Mouse (Mus musculus): Measurements from ENCODE around the gene Myo5a. TPM values are rescaled to one million over a fixed set of nuclear protein-coding genes. Genes with fewer than 3 reads are reported as not detected.
A peak's percentile ranks its signal among the peaks of the same experiment; 100 is the strongest.

Gene Myo5a
- polyA plus RNA-seq, 1 experiment from 2014 or later = 1.6 TPM

- Histone ChIP-seq H3K36me3 (ENCODE audit: control insufficient read depth, insufficient read depth) (no peaks in the 10 kb centered on the region), H3K4me2 (ENCODE audit: low read depth, low read length) (no peak overlapping the region), H3K4me3 (ENCODE audit: low read depth, low read length) (no peak overlapping the region), H3K4me1 (ENCODE audit: control insufficient read depth, low read depth, low read length) (no peaks in the 10 kb centered on the region), H3K27ac (ENCODE audit: low read length) (no peak overlapping the region), H3K9me3 (replicated peaks; ENCODE audit: control insufficient read depth, low read length) (no peaks in the 10 kb centered on the region), H3K9ac (ENCODE audit: low read depth, low read length) (no peak overlapping the region), H3K27me3 (ENCODE audit: control insufficient read depth, insufficient read depth, low read depth, low read length) (peaks cover 20% of the 10 kb centered on the region)
- WGBS (ENCODE audit: insufficient replicate concordance) = 39% methylated on average over 7 of the region's 7 CpGs
- no peak for ATAC-seq (ENCODE audit: low read depth)
Observed at GRCm38 (mm10) chr9:75234271-75234741, 163.5 kb downstream of the Myo5a start.

GRCm38 (mm10) chr9:75234983-75235627 is 164.3 kb downstream of the Myo5a start:
- WGBS (ENCODE audit: insufficient replicate concordance) = 56% methylated on average over 12 of the region's 12 CpGs
- Histone ChIP-seq H3K27ac (ENCODE audit: low read length) (no peak overlapping the region), H3K9me3 (replicated peaks; ENCODE audit: control insufficient read depth, low read length) (no peaks in the 10 kb centered on the region), H3K9ac (ENCODE audit: low read depth, low read length) (no peak overlapping the region), H3K4me3 (ENCODE audit: low read depth, low read length) (no peak overlapping the region), H3K36me3 (ENCODE audit: control insufficient read depth, insufficient read depth) (no peaks in the 10 kb centered on the region), H3K27me3 (ENCODE audit: control insufficient read depth, insufficient read depth, low read depth, low read length) (peaks cover 20% of the 10 kb centered on the region), H3K4me1 (ENCODE audit: control insufficient read depth, low read depth, low read length) (no peaks in the 10 kb centered on the region), H3K4me2 (ENCODE audit: low read depth, low read length) (no peak overlapping the region)
- ATAC-seq (ENCODE audit: low read depth) = no peak

GRCm38 (mm10) chr9:75235696-75236095 is 164.9 kb downstream of the Myo5a start:
- H3K4me2 ChIP-seq (ENCODE audit: low read depth, low read length) = no peak overlapping the region
- no peak overlapping the region for H3K4me3 ChIP-seq (ENCODE audit: low read depth, low read length)
- no peak overlapping the region for H3K27ac ChIP-seq (ENCODE audit: low read length)
- peaks cover 18% of the 10 kb centered on the region for H3K27me3 ChIP-seq (ENCODE audit: control insufficient read depth, insufficient read depth, low read depth, low read length)
- 42% methylated on average over 2 of the region's 2 CpGs for WGBS (ENCODE audit: insufficient replicate concordance)
- H3K36me3 ChIP-seq (ENCODE audit: control insufficient read depth, insufficient read depth) = no peaks in the 10 kb centered on the region
- H3K9me3 ChIP-seq (replicated peaks; ENCODE audit: control insufficient read depth, low read length) = no peaks in the 10 kb centered on the region
- ATAC-seq (ENCODE audit: low read depth) = no peak
- H3K4me1 ChIP-seq (ENCODE audit: control insufficient read depth, low read depth, low read length) = no peaks in the 10 kb centered on the region
- no peak overlapping the region for H3K9ac ChIP-seq (ENCODE audit: low read depth, low read length)

- Histone ChIP-seq H3K27me3 (ENCODE audit: control insufficient read depth, insufficient read depth, low read depth, low read length) (peaks cover 15% of the 10 kb centered on the region), H3K36me3 (ENCODE audit: control insufficient read depth, insufficient read depth) (no peaks in the 10 kb centered on the region), H3K4me2 (ENCODE audit: low read depth, low read length) (no peak overlapping the region), H3K4me3 (ENCODE audit: low read depth, low read length) (no peak overlapping the region), H3K9ac (ENCODE audit: low read depth, low read length) (no peak overlapping the region), H3K9me3 (replicated peaks; ENCODE audit: control insufficient read depth, low read length) (no peaks in the 10 kb centered on the region), H3K27ac (ENCODE audit: low read length) (peak overlapping the region; percentile 46), H3K4me1 (ENCODE audit: control insufficient read depth, low read depth, low read length) (no peaks in the 10 kb centered on the region)
- WGBS (ENCODE audit: insufficient replicate concordance) = 65% methylated on average over 12 of the region's 12 CpGs
- ATAC-seq (ENCODE audit: low read depth) = peak; percentile 90
Observed at GRCm38 (mm10) chr9:75236416-75237308, 165.8 kb downstream of the Myo5a start.

GRCm38 (mm10) chr9:75238179-75238578 is 167.4 kb downstream of the Myo5a start:
- Histone ChIP-seq H3K27me3 (ENCODE audit: control insufficient read depth, insufficient read depth, low read depth, low read length) (peaks cover 5% of the 10 kb centered on the region), H3K9me3 (replicated peaks; ENCODE audit: control insufficient read depth, low read length) (no peaks in the 10 kb centered on the region), H3K4me1 (ENCODE audit: control insufficient read depth, low read depth, low read length) (no peaks in the 10 kb centered on the region), H3K4me2 (ENCODE audit: low read depth, low read length) (no peak overlapping the region), H3K4me3 (ENCODE audit: low read depth, low read length) (no peak overlapping the region), H3K27ac (ENCODE audit: low read length) (no peak overlapping the region), H3K9ac (ENCODE audit: low read depth, low read length) (no peak overlapping the region), H3K36me3 (ENCODE audit: control insufficient read depth, insufficient read depth) (no peaks in the 10 kb centered on the region)
- ATAC-seq (ENCODE audit: low read depth) = no peak
- WGBS (ENCODE audit: insufficient replicate concordance) = 54% methylated on average over 3 of the region's 3 CpGs

GRCm38 (mm10) chr9:75243052-75243451 is 172.2 kb downstream of the Myo5a start:
- WGBS (ENCODE audit: insufficient replicate concordance) = 60% methylated on average over 6 of the region's 6 CpGs
- H3K4me2 ChIP-seq (ENCODE audit: low read depth, low read length) = no peak overlapping the region
- H3K27ac ChIP-seq (ENCODE audit: low read length) = no peak overlapping the region
- no peaks in the 10 kb centered on the region for H3K4me1 ChIP-seq (ENCODE audit: control insufficient read depth, low read depth, low read length)
- H3K36me3 ChIP-seq (ENCODE audit: control insufficient read depth, insufficient read depth) = no peaks in the 10 kb centered on the region
- H3K4me3 ChIP-seq (ENCODE audit: low read depth, low read length) = no peak overlapping the region
- no peaks in the 10 kb centered on the region for H3K27me3 ChIP-seq (ENCODE audit: control insufficient read depth, insufficient read depth, low read depth, low read length)
- no peaks in the 10 kb centered on the region for H3K9me3 ChIP-seq (replicated peaks; ENCODE audit: control insufficient read depth, low read length)
- no peak overlapping the region for H3K9ac ChIP-seq (ENCODE audit: low read depth, low read length)
- no peak for ATAC-seq (ENCODE audit: low read depth)

GRCm38 (mm10) chr9:75243730-75244406 is 173.1 kb downstream of the Myo5a start:
- ATAC-seq (ENCODE audit: low read depth) = no peak
- no peak overlapping the region for H3K4me3 ChIP-seq (ENCODE audit: low read depth, low read length)
- WGBS (ENCODE audit: insufficient replicate concordance) = 31% methylated on average over 5 of the region's 5 CpGs
- no peaks in the 10 kb centered on the region for H3K4me1 ChIP-seq (ENCODE audit: control insufficient read depth, low read depth, low read length)
- no peaks in the 10 kb centered on the region for H3K9me3 ChIP-seq (replicated peaks; ENCODE audit: control insufficient read depth, low read length)
- no peaks in the 10 kb centered on the region for H3K36me3 ChIP-seq (ENCODE audit: control insufficient read depth, insufficient read depth)
- H3K4me2 ChIP-seq (ENCODE audit: low read depth, low read length) = no peak overlapping the region
- no peaks in the 10 kb centered on the region for H3K27me3 ChIP-seq (ENCODE audit: control insufficient read depth, insufficient read depth, low read depth, low read length)
- H3K9ac ChIP-seq (ENCODE audit: low read depth, low read length) = no peak overlapping the region
- H3K27ac ChIP-seq (ENCODE audit: low read length) = no peak overlapping the region

GRCm38 (mm10) chr9:75244527-75244926 is 173.7 kb downstream of the Myo5a start:
- no peak overlapping the region for H3K4me3 ChIP-seq (ENCODE audit: low read depth, low read length)
- H3K27me3 ChIP-seq (ENCODE audit: control insufficient read depth, insufficient read depth, low read depth, low read length) = no peaks in the 10 kb centered on the region
- 54% methylated on average over 4 of the region's 4 CpGs for WGBS (ENCODE audit: insufficient replicate concordance)
- no peaks in the 10 kb centered on the region for H3K4me1 ChIP-seq (ENCODE audit: control insufficient read depth, low read depth, low read length)
- no peak overlapping the region for H3K27ac ChIP-seq (ENCODE audit: low read length)
- no peak for ATAC-seq (ENCODE audit: low read depth)
- H3K9ac ChIP-seq (ENCODE audit: low read depth, low read length) = no peak overlapping the region
- no peak overlapping the region for H3K4me2 ChIP-seq (ENCODE audit: low read depth, low read length)
- H3K36me3 ChIP-seq (ENCODE audit: control insufficient read depth, insufficient read depth) = no peaks in the 10 kb centered on the region
- H3K9me3 ChIP-seq (replicated peaks; ENCODE audit: control insufficient read depth, low read length) = no peaks in the 10 kb centered on the region
